Mouse (Mus musculus): ENCODE results near the gene 2310039H08Rik. TPM values are rescaled to one million over a fixed set of nuclear protein-coding genes. Genes with fewer than 3 reads are reported as not detected.

The 2310039H08Rik gene
- 102 and 104 TPM in 2 replicates for polyA plus RNA-seq (2015; fragmentation: Nextera tagmentation; extraction: Ambion mirVana)

DNA sequence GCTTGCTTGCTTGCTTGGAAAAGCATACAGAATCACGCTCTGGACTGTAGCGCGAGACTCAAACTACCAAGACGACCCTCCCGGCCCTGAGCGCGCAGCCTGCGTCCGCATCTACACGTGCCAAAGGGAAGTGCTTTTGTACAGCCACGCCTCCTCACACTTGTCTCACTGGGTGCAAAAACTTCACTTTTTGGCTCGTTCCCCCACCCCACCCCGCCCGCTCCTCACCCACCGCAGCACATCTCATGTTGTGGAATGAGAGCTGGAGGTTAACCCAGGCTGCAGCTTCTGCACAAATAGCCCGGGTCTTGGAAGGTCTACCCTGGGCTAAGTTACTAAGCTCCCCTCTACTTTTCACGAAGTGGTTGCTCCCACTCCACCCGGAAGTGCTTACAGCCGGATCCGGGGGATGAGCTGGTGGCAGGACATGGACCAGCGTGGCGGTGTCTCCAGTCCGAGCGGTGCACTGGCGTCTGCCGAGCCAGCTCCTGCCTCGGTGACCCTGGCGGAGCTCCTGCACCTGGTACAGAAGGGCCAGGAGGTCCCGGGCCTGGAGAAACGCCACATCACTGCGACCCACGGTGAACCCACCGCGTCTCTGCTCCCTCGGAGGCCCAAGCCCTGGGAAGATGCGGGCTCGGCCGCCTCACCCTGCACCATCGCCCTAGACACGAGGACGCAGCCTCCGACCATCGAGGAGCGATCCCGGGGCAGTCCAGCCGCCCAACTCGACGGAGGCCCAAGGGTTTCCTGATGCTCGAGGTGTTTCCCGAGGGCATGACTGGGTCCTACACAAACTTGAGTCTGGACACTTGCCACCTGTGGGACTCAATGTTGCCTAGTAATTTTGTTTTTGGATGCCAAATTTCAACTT is at the start of gene 2310039H08Rik:
Gene 2310039H08Rik, plus strand, starts transcription at position 232 of the 874 bp plus-strand sequence.
- Histone ChIP-seq H3K4me2 (ENCODE audit: low read depth, low read length) (peak within 1 kb of the TSS; percentile 75), H3K4me1 (ENCODE audit: control insufficient read depth, insufficient read depth, low read length) (peaks cover 12% of the 10 kb centered on the region), H3K27ac (ENCODE audit: low read length) (peak within 1 kb of the TSS; percentile 90), H3K27me3 (replicated peaks; ENCODE audit: control insufficient read depth, insufficient read depth, low read length) (no peaks in the 10 kb centered on the region), H3K4me3 (ENCODE audit: low read length) (peak within 1 kb of the TSS; percentile 88), H3K9me3 (ENCODE audit: control insufficient read depth, low read length) (no peaks in the 10 kb centered on the region), H3K36me3 (ENCODE audit: control insufficient read depth, insufficient read depth, low read length) (peaks cover 17% of the 10 kb centered on the region; the same call in 1 of the 2 replicates), H3K9ac (ENCODE audit: low read depth, low read length) (peak within 1 kb of the TSS; percentile 91)
- peak; percentile 92 for ATAC-seq
- WGBS = 0% methylated on average over 50 of the region's 50 CpGs

DNA sequence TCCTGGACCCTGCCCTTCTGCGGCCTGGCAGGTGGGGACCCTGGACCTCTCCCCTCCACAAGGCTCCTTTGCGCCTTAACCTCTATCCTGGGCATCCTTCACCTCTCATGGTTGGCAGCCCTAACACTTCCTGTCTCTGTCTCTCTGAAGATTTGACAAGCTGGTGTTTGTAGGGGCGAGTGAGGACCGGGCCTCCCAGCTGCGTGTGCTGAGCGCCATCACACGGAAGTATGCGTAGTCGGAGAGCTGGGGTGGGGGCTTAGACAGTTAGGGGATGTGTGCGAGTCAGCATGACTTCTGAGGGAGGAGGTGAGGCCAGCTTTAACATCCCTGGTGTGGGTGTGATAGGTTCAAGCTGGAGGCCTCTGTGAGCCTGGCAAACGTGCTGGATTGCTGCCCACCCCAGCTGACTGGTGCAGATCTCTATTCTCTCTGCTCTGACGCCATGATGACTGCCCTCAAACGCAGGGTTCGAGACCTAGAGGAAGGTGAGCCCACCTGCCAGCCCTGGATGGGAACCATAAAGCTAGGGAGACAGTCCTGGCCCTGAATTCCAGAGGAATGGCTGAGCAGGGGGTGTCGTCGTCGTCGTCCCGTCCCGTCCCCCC is 47.9 kb upstream of the 2310039H08Rik start:
- 0 out of 2 replicates have a peak, but pooled peaks cover 5% of the 10 kb centered on the region for H3K27me3 ChIP-seq (replicated peaks; ENCODE audit: control insufficient read depth, insufficient read depth, low read length)
- no peak overlapping the region for H3K9ac ChIP-seq (ENCODE audit: low read depth, low read length)
- no peak overlapping the region for H3K4me3 ChIP-seq (ENCODE audit: low read length)
- no peak overlapping the region for H3K4me2 ChIP-seq (ENCODE audit: low read depth, low read length)
- 79% methylated on average over 20 of the region's 20 CpGs for WGBS
- no peaks in the 10 kb centered on the region for H3K9me3 ChIP-seq (ENCODE audit: control insufficient read depth, low read length)
- no peak overlapping the region for H3K27ac ChIP-seq (ENCODE audit: low read length)
- H3K36me3 ChIP-seq (ENCODE audit: control insufficient read depth, insufficient read depth, low read length) = peaks cover 14% of the 10 kb centered on the region
- ATAC-seq = no peak
- H3K4me1 ChIP-seq (ENCODE audit: control insufficient read depth, insufficient read depth, low read length) = peaks cover 8% of the 10 kb centered on the region

DNA sequence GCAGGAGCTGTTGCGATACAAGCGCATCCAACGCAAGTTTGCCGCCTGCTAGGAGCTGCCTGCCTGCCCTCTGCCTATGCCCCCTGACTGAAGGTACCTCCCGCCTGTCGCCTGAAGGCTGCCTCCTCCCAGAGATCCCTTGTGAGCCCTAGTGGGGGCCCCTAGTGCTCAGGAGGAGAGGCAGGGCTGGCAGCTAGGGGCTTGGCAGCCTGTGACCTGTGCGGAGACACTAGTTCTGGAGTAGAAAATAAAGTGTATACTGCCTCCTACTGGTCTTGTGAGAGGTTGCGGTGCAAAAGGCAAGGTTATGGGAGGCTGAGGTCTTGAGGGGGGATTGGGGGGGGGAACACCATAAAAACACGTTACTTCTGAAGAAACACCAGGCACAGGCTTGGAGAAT is 47.2 kb upstream of the 2310039H08Rik start:
- Histone ChIP-seq H3K4me3 (ENCODE audit: low read length) (no peak overlapping the region), H3K27ac (ENCODE audit: low read length) (no peak overlapping the region), H3K9ac (ENCODE audit: low read depth, low read length) (no peak overlapping the region), H3K4me1 (ENCODE audit: control insufficient read depth, insufficient read depth, low read length) (peaks cover 8% of the 10 kb centered on the region), H3K4me2 (ENCODE audit: low read depth, low read length) (no peak overlapping the region), H3K27me3 (replicated peaks; ENCODE audit: control insufficient read depth, insufficient read depth, low read length) (0 out of 2 replicates have a peak, but pooled peaks cover 5% of the 10 kb centered on the region), H3K9me3 (ENCODE audit: control insufficient read depth, low read length) (no peaks in the 10 kb centered on the region), H3K36me3 (ENCODE audit: control insufficient read depth, insufficient read depth, low read length) (peaks cover 14% of the 10 kb centered on the region)
- 57% methylated on average over 9 of the region's 9 CpGs for WGBS
- ATAC-seq = no peak

DNA sequence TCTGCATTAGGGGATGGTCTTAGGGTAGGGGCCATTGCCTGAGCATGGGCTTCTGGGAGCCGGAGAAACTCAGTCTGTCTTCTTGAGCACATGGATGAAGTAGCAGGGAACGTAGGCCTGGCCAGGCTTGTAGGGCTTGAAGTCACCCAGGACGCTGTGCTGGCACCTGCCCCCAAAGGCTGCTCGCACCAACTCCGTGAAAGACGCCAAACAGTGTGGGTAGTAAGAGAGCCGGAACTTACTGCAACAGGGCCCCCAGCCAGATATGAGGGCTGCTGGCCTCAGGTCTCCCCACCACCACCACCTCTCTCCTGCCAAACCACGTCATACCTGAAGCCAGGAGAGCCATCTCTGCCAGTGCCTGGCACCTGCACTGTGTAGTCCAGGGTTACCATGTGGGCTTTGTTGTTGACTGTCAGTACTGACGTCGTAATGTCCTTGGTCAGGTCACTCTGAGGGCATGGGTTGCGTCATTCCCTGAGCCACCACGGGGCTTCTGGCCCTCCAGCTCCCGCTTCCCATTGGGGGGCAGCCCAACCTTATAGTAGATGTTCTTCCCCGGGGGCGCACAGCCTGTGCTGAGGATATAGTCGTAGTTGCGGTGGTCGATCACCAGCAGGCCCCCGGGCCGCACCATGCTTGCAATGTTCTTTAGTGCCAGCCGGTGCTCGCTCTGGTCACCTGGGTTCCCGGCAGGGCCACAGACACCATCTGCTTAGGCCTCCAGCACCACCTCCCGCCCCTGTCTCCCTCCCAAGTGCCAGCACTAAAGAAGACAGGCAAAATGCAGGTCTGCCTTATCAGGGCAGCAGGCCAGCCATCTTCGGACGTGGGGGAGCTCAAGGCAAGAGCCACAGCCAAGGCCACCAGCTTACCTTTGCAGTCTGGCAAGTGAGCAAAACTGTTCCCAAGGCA is 46.4 kb upstream of the 2310039H08Rik start:
- ATAC-seq = no peak
- H3K36me3 ChIP-seq (ENCODE audit: control insufficient read depth, insufficient read depth, low read length) = peaks cover 14% of the 10 kb centered on the region

DNA sequence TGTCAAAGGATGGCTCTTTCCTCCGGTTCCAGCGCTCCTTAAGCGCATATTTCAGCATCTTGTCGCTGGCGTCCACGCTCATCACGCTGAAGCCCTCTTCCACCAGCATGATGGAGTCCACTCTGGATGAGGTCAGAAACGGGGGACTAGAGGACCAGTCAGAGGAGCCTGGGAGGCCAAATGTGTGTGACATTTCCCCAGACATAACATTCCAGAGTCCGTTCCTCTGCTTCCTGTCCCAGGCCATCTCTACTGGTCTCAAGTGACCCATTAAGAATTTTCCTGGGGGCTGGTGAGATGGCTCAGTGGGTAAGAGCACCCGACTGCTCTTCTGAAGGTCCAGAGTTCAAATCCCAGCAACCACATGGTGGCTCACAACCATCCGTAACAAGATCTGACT is 45.2 kb upstream of the 2310039H08Rik start:
- Histone ChIP-seq H3K4me1 (ENCODE audit: control insufficient read depth, insufficient read depth, low read length) (peaks cover 8% of the 10 kb centered on the region), H3K9me3 (ENCODE audit: control insufficient read depth, low read length) (no peaks in the 10 kb centered on the region), H3K9ac (ENCODE audit: low read depth, low read length) (no peak overlapping the region), H3K27me3 (replicated peaks; ENCODE audit: control insufficient read depth, insufficient read depth, low read length) (0 out of 2 replicates have a peak, but pooled peaks cover 5% of the 10 kb centered on the region), H3K4me2 (ENCODE audit: low read depth, low read length) (no peak overlapping the region), H3K4me3 (ENCODE audit: low read length) (no peak overlapping the region), H3K27ac (ENCODE audit: low read length) (no peak overlapping the region), H3K36me3 (ENCODE audit: control insufficient read depth, insufficient read depth, low read length) (peaks cover 10% of the 10 kb centered on the region; the same call in 1 of the 2 replicates)
- 90% methylated on average over 11 of the region's 11 CpGs for WGBS
- ATAC-seq = no peak

More for the DNA sequence above, 46.4 kb upstream of the 2310039H08Rik start:
- no peak overlapping the region for H3K4me2 ChIP-seq (ENCODE audit: low read depth, low read length)
- no peak overlapping the region for H3K4me3 ChIP-seq (ENCODE audit: low read length)
- H3K9me3 ChIP-seq (ENCODE audit: control insufficient read depth, low read length) = no peaks in the 10 kb centered on the region
- WGBS = 91% methylated on average over 26 of the region's 26 CpGs
- H3K27me3 ChIP-seq (replicated peaks; ENCODE audit: control insufficient read depth, insufficient read depth, low read length) = 0 out of 2 replicates have a peak, but pooled peaks cover 5% of the 10 kb centered on the region
- H3K27ac ChIP-seq (ENCODE audit: low read length) = no peak overlapping the region
- H3K4me1 ChIP-seq (ENCODE audit: control insufficient read depth, insufficient read depth, low read length) = peaks cover 8% of the 10 kb centered on the region
- H3K9ac ChIP-seq (ENCODE audit: low read depth, low read length) = no peak overlapping the region

DNA sequence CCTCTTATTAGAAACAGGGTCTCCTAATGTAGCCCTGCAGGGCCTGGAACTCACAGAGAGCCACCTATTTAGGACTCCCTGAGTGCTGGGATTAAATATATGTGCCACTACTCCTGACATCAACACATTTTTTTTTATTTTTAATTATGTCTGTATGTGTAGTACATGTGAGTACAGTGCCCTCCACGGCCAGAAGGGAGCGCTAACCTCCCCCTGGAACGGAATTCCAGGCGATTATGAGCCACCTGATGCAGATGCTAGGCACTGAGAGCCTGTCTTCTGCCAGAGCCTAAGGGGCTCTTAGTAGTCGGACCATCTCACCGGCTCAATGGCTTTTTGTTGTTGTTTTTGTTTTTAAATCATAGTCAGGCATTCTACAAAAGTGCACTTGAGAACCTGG is 44.4 kb upstream of the 2310039H08Rik start:
- Histone ChIP-seq H3K4me3 (ENCODE audit: low read length) (no peak overlapping the region), H3K27me3 (replicated peaks; ENCODE audit: control insufficient read depth, insufficient read depth, low read length) (0 out of 2 replicates have a peak, but pooled peaks cover 5% of the 10 kb centered on the region), H3K36me3 (ENCODE audit: control insufficient read depth, insufficient read depth, low read length) (peaks cover 8% of the 10 kb centered on the region; the same call in 1 of the 2 replicates), H3K4me2 (ENCODE audit: low read depth, low read length) (no peak overlapping the region), H3K27ac (ENCODE audit: low read length) (no peak overlapping the region), H3K9ac (ENCODE audit: low read depth, low read length) (no peak overlapping the region), H3K9me3 (ENCODE audit: control insufficient read depth, low read length) (no peaks in the 10 kb centered on the region), H3K4me1 (ENCODE audit: control insufficient read depth, insufficient read depth, low read length) (peaks cover 8% of the 10 kb centered on the region)
- no peak for ATAC-seq
- WGBS = 47% methylated on average over 6 of the region's 6 CpGs

DNA sequence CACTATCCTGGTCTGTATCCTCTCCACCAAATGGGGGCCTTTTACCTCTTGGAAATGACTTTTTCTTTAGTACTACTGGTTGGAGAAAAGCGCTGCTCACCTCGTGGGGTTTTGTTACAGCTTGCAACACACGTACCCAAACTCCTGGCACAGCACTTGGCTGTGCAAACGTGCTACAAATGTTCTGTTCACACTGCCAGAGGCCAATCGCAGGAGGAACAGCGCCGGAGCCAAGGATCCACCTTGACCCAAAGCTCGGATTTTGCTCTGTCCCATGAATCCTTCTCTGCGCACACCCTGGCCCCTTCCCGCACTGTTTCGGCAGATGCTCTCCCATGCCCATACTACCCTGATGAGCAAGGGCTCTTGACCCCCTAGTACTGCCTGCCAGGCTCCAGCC is 43.9 kb upstream of the 2310039H08Rik start:
- no peak overlapping the region for H3K27ac ChIP-seq (ENCODE audit: low read length)
- H3K9ac ChIP-seq (ENCODE audit: low read depth, low read length) = peak overlapping the region; percentile 60

DNA sequence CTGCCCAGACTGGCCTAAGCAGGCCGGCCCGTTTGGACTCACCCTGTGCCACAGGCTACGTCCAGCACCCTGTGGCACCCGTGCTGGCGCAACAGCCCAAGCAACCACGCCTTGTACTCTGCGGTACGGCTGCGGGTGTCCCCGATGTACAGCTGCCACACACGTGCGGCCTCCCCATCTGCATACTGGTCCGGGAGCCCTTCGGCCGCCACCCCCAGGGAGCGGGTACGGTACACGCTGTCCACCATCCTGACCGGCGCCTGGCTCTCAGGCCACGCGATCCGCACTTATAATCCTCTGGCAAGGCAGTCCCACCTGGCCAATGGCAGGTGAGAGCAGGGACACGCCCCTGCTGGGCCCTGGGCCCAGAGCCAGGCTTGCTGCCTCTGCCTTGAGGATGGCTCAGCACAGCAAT is 43.5 kb upstream of the 2310039H08Rik start, which contains the start of gene Gnmt:
Gene Gnmt, minus strand, starts transcription at position 265 of the 415 bp plus-strand sequence.
- H3K27me3 ChIP-seq (replicated peaks; ENCODE audit: control insufficient read depth, insufficient read depth, low read length) = 0 out of 2 replicates have a peak, but pooled peaks cover 5% of the 10 kb centered on the region
- H3K9ac ChIP-seq (ENCODE audit: low read depth, low read length) = peak within 1 kb of the TSS; percentile 60
- peak; percentile 86 for ATAC-seq
- peak within 1 kb of the TSS; percentile 63 for H3K4me2 ChIP-seq (ENCODE audit: low read depth, low read length)
- peak within 1 kb of the TSS; percentile 42 for H3K4me3 ChIP-seq (ENCODE audit: low read length)
- H3K27ac ChIP-seq (ENCODE audit: low read length) = no peak within 1 kb of the TSS
- peaks cover under 1% of the 10 kb centered on the region; the same call in 1 of the 2 replicates for H3K36me3 ChIP-seq (ENCODE audit: control insufficient read depth, insufficient read depth, low read length)
- WGBS = 14% methylated on average over 24 of the region's 24 CpGs
- H3K4me1 ChIP-seq (ENCODE audit: control insufficient read depth, insufficient read depth, low read length) = peaks cover 8% of the 10 kb centered on the region
- H3K9me3 ChIP-seq (ENCODE audit: control insufficient read depth, low read length) = no peaks in the 10 kb centered on the region

More for the DNA sequence above, 43.9 kb upstream of the 2310039H08Rik start:
- 0 out of 2 replicates have a peak, but pooled peaks cover 5% of the 10 kb centered on the region for H3K27me3 ChIP-seq (replicated peaks; ENCODE audit: control insufficient read depth, insufficient read depth, low read length)
- H3K4me2 ChIP-seq (ENCODE audit: low read depth, low read length) = peak overlapping the region; percentile 63
- H3K36me3 ChIP-seq (ENCODE audit: control insufficient read depth, insufficient read depth, low read length) = peaks cover 5% of the 10 kb centered on the region; the same call in 1 of the 2 replicates
- peak overlapping the region; percentile 42 for H3K4me3 ChIP-seq (ENCODE audit: low read length)
- ATAC-seq = no peak
- no peaks in the 10 kb centered on the region for H3K9me3 ChIP-seq (ENCODE audit: control insufficient read depth, low read length)
- 48% methylated on average over 11 of the region's 11 CpGs for WGBS
- peaks cover 8% of the 10 kb centered on the region for H3K4me1 ChIP-seq (ENCODE audit: control insufficient read depth, insufficient read depth, low read length)

Data from intestine, embryonic 16.5 days (tissue).